Mouse (Mus musculus) right cerebral cortex, postnatal 4 days (tissue): Measurements from ENCODE around the gene Ifnl2.
"Not testable (repeated sequence)": the region's sequence is repeated elsewhere in the genome, so short reads cannot be mapped to it uniquely, and the experiment has no call there.

Experiments
- DNase-seq: peaks from one replicate; pipeline ENCODE4 v3.0.0-alpha.2; 2022

Ifnl2 gene

DNA sequence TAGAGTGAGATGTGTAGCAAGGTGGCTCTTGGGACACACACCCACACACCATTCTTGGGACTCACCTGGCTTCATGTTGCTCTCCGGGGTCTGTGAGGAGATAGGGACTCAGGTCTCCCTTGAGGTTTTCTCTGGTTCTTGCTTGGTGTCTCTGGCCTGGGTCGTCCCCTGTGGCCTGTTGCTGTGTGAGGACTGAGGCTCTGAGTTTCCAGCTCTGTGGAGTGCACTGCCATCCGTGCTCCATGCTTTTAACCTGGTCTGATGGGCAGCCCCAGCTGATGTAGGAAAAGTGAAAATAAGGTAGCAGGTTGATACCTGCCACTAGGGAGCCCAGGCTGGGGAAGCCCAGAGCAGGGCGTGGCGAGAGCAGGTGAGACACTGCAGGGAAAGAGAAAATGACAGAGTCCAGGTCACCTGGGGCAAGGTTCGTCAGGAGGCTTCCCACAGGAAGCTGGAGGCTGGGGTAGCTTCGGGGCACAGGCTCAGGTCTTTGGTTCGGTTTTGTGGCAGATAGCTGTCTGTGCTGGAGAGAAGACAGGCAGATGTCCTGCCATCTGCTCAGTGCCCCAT, at the start of gene Ifnl2:
Gene Ifnl2, minus strand, starts transcription at position 51 of the 570 bp plus-strand sequence.
- DNase-seq = not testable (repeated sequence)

DNA sequence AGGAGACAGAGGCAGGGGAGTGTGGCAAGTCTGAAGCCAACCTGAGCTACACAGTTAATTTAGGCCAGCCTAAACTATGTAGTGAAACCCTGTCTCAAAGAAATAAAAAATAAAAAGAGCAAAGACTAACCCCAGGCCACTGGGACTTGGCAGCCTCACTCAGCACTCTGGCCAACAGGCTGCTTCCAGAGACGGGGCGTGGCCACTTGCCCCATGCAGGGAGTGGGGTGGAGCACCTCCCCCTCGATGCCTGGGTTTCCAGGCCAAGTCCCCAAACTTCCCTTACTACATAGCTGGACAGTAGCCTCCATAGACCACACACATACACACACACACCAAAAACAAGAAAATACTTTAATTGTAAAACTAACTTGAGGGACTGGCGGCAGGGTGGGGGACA, 48.2 kb upstream of the Ifnl2 start:
- no peak for DNase-seq

DNA sequence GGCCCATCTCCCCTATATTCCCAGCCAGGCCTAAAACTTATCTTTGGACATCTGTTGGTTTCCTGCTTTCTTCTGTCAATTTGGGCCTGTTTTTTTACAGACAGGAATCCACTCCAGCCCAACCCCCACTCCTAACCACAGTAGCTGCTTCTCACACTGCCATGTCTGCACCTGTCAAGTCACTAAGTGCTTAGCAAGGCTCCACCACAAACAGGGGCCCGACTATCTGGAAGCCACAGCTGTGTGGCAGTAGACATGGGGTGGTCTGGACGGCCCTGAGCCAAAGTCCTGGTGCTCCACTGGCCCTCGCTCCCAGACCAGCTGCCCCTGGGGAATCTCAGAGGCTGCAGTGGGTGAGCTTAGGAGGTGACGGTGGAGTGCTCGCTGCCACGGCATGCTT, 47.5 kb upstream of the Ifnl2 start:
- no peak for DNase-seq

DNA sequence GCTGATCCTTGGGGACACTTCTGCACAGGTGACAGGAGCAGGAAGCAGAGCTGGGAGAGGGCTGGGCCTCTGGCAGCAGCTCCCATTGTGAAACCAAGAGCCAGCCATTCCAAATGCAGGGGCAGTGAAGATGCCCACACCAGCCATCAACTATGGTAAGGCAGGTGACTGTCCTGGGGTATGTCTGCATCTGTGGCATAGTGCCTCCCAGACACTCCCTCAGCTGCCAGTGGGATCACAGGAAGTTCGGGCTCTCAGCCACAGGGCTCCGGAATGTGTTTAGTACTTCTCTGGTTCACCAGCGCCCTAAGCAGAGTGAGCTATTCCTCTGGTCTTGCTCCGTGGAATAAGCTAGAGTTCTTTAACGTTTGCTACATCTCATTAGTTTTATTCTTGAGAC, 46.8 kb upstream of the Ifnl2 start:
- no peak for DNase-seq

DNA sequence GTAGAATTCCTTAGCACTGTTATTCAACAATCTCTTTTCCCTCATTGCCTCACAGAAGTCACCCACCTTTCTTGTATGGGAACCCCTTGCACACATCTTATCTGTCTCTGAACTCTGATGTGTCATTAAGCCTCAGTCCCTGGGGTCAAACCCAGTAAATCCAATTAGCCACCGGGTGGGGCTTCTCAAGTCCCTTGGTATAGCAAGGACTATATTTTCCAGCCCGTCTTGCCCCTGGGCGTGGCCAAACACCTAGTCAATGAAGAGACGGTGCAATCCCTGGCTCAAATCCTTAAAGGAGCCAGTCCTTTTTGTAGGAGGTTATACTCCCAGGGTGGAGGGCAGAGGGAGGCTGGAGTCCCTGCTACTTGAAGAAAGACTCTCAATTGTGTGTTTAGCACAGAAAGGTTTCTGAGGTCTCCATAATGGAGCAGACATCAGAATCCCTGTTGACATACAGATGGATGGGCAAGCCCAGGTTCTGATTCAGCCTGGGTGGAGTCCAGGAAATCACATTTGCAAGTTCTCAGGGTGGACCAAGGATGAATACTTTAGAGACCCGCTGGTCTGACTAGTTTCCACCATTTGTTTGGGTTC, 45.8 kb upstream of the Ifnl2 start:
- DNase-seq = no peak

DNA sequence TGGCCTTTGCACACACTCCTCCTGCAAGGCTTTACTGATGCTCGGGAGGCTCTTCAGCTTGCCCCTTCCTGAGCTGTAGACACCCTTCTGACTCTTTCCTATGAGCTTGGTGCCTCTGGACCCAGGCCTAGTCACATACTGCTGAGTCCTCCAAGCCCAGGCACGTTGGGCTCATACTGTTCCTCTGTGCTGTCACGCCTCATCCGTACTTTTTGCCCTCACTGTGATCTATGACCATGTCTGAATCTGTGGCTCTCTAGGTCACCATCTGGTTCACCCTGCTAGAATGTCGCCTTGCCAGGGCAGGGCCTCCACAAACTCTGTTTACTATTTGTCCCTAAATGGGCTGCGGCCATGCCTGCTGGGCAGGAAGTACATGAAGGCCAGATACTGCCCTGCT, 42.8 kb upstream of the Ifnl2 start:
- DNase-seq = no peak

DNA sequence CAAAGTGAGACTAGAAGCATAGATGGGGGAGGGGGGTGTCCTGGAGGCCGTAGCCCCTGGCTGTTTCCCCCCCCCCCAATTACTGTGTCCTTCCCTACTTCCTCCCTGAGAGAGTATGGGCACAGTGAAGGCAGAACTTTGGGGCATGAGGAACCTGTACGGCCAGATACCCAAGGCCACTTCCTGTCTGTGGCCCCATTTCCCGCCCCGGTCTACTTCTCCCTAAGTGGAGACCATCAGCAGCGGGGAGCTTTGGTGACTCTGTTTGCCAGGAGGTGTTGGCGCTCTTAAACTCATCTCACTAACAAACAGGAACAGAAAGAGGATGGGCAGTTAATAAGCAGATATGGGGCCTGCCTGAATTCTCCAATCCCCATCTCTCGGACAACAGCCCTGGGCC, 37.4 kb upstream of the Ifnl2 start:
- no peak for DNase-seq

DNA sequence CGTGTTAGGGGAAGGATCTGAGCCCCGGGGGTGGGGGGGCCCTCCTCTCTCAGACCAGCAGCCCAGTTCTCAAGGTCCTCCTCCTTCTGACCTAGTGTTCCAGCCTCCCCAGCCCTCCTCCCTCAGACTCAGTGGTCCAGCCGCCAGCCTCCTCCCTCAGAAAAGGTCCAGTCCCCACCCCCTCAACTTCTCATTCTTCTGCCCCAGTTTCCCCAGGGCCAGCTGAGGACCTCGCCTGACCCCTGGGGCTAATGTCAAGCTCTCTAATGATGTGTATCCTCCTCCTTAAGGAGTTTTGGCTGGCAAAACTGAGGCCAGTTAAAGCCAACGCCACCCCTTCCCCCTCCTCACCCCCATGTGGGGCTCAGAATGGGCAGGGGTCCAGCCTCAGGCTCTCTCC, 36.9 kb upstream of the Ifnl2 start, which contains the start of gene Nccrp1:
Gene Nccrp1, minus strand, starts transcription at position 101 of the 400 bp plus-strand sequence.
- DNase-seq = no peak

DNA sequence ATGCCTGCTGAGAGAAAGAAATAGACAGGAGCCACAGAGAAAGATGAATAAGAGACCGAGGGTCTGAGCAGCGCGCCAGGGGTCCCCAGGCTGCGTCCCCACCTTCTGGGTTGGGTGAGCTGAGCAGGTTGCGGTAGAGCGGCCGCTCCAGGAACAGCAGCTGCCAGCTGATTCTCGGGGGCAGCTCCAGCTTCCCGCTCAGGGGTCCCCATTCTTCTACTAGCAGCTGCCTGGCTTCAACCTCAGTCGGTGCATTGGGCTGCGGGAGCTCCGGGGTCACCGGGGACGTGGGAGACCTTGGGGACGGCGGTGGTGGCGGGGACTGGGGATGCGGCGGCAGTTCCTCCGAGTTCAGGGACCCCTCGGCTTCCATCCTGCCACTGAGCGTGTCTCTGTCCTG, 36.4 kb upstream of the Ifnl2 start:
- DNase-seq = no peak

DNA sequence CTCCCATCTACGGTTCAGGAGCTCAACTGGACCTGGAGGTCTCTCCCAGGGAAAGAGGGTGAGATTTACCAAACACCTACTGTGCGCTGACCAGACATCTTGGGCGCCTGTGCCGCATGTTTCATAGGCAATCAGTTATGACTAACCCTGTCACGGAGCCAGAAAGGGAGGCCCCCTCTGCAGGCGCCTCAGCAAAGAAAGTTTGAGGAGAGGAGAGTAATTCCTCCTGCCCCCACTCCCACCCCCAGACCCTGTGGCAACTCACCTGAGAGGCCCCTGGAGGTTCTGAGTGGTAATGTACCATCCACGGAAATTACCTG, 35.6 kb upstream of the Ifnl2 start:
- no peak for DNase-seq

DNA sequence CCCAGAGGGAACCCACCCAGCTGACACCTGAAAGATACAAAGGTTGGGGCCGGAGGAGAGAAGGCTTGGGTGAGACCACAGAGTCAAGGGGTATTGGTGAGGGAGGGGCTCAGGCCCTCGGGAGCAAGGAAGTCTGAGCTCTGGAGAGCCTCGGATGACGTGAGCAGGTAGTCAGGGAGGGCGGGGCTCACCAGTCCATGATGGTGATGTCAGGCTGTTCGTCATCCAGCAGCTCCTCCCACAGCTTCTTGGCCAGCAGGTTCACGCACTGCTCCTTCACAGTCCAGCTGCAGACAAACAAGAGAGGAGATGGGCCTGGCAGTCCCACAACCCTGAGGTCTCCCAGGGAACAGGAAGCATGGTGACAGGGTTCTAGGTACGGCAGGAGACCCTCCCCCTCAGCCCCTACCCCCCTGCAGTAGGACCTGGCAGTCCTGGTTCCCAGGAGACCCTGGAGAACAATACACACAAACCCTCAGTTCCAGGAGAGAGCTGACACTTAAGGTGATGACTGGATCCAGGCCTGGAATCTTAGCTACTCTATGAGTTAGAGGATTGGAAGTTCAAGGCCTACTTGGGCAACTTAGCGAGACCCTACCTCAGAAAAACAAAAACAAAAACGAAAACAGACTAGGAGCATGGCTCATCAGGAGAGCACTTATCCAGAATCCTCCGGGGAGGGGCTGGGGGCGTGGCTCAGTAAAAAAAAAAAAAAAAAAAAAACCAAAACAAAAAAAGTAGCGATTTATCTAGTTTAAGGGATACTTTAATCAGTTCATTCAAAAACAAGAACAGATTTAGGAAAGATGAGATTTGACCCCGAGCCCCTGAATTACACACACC, 35.0 kb upstream of the Ifnl2 start:
- no peak for DNase-seq

DNA sequence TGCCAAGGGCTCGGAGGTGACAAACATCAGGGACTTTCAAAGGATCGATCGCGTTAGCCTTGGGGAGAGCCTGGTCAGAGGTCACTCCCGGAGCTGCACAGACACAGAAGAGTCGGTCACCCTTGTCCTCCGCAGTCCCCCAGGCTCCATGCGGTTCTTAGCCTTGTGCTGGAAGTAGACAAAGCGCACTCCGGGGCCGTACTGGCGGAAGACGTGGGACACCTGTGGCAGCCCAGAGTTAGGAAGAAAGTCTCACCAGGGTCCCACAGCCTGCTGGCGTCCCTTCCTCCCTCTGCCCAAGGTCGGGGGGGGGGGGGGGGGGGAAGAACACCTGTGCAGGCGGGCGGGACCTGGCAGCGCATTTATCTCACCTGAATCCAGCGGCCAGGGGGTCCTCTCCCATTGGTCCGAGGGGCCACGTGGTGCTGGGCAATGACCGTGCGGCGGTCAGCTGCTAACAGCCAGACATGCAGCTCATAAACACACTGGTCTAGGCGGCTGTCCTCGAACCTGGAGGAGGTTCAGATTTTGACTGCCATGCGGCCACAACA, 33.9 kb upstream of the Ifnl2 start:
- DNase-seq = no peak

DNA sequence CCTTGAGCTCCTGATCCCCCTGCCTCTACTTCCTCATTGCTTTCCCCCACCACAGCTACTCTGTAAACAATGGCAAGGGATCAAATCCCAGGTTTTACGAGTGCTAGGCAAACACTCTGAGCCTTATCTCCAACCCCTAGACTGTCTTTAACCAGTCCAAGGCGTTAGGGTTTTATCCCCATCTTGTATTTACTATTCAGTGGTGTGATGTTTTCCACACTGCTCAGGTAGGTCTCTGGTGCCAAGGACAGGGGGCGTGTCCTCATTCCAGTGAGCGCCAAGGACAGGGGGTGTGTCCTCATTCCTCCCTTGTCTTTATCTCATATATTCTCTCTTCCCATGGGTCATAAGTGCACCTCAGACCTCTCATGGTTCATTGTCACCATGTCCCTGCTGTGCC, 30.3 kb upstream of the Ifnl2 start, which contains the start of gene Sycn:
Gene Sycn, plus strand, starts transcription at position 360 of the 400 bp plus-strand sequence.
- DNase-seq = no peak

DNA sequence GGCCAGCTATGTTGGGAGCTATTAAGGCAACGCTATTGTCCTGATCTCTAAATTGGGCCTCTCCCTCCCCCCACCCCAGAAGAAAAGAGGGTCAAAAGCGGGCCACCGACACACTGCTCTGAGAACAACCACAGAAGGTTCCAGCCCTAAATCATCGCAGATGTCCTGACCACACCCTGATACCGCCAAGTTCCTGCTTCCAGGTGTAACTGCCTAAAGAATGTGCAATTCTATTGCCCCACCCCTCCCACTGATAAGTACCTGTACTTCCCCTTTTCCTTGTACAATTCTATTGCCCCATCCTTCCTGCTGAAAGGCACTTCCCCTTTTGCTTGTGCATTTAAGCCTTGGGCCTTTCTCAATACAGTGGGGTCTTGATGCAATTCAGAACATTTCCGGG, 28.6 kb upstream of the Ifnl2 start:
- not testable (repeated sequence) for DNase-seq

DNA sequence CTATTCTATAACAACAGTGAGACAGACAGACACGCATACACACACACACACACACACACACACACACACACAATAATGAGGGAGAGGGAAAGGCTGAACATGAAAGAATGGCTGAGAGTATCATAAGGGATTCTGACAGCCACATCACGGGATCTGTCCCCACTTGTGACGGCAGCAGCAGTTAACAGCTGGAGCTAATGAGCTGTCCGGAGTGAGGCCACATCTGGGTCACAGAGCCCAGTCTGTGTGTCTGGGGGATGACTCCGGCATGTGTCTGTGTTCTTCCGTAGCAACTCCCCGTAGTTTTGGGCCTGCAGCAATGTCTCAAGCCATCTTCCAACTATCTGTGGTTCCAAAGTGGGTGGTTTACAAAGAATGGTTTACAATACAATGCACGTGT, 21.8 kb upstream of the Ifnl2 start:
- no peak for DNase-seq

DNA sequence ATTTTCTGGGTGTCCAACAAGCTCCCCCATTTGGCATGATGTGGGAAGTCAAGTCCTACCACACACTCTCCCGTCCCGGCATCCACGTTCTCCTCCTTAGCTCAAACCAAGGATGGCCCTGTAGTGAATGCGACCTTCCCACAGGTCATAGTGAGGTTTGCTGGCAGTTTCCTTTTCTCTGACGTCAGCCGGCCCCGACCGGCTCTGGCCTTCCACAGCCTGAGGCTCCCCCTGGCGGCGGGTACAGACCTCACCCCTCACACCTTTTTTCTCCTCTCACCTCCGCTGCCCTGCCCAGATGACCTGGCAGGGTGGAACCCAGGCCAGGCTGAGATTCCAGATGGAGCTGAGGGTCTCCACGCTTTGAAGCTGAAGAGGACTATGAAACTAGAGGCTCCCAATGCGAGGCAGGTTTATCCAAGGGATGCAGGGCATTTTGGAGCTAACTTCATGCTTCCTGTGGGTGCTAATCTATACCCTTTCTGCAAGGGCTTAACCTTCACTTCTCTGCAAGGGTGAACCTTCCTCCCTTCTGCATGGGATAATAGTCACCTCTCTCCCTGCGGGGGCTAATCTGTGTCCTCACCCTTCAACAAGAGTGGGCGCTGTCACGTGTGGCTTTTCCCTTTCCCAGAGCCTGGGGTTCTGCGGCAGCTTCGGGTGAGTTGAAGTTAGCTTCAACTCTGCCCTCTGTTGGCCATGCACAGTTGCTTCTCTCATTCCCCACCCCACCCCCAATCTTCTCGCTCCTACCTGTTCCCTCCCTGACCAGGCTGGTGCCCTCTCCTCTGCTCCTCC, 17.9 kb upstream of the Ifnl2 start:
- DNase-seq = peak; percentile 64

DNA sequence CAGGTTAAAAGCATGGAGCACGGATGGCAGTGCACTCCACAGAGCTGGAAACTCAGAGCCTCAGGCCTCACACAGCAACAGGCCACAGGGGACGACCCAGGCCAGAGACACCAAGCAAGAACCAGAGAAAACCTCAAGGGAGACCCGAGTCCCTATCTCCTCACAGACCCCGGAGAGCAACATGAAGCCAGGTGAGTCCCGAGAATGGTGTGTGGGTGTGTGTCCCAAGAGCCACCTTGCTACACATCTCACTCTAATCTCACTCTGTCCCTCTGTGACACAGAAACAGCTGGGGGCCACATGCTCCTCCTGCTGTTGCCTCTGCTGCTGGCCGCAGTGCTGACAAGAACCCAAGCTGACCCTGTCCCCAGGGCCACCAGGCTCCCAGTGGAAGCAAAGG, 12.3 kb upstream of the Ifnl2 start, which contains the start of gene Ifnl3:
Gene Ifnl3, plus strand, starts transcription at position 301 of the 400 bp plus-strand sequence.
- not testable (repeated sequence) for DNase-seq

DNA sequence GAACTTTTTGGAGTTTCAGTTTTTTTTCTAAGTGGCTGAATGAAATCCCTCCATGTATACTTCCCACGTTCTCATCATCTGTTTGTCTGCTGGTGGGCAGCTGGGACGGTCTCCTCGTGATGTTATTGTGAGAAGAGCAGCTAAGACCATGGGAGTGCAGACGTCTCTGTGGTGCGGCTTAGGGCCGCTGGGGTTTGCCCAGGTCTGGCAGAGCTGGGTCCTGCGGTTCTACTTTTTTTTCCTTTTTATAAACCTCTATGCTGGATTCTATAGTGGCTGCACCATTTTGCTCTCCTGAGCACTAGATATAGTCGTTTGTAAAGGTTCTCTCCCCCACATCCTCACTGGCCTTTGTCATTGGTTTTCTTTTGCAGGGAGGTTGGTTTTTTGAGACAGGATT, 1.2 kb upstream of the Ifnl2 start:
- DNase-seq = no peak

DNA sequence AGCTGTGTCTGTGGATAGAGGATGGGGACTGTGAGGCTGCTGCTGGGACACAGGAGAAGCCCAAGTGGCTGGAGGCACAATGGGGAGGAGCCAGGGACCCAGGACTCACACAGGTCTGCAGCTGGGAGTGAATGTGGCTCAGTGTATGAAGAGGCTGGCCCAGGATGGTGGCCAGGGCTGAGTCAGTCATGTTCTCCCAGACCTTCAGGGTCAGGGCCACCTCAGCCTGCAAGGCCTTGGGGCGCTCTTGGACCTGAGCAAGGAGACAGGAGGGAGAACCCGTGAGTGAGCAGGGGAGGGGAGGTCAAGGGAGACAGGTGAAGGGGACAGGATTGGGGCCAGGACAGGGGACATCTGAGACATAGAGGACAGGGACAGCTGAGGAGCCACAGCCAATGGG, 1.1 kb downstream of the Ifnl2 start:
- DNase-seq = not testable (repeated sequence)

DNA sequence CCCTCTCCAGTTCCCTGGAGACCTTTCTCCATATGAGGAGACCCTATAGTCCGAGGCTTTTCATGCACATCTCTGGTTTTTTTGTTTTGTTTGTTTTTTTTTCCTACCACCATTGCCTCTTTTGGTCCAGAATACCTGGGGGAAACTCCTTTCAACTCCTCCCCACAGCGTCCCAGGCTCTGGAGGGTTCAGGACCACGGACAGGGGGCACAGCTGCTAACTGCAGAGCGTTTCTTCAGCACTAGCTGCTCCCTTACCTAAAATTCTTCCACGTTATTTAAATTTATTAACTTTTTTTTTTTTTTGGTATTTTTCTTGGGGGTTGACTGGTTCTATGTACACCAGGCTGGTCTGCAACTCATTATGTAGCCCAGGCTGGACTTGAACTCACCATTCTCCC, 4.7 kb downstream of the Ifnl2 start:
- no peak for DNase-seq

DNA sequence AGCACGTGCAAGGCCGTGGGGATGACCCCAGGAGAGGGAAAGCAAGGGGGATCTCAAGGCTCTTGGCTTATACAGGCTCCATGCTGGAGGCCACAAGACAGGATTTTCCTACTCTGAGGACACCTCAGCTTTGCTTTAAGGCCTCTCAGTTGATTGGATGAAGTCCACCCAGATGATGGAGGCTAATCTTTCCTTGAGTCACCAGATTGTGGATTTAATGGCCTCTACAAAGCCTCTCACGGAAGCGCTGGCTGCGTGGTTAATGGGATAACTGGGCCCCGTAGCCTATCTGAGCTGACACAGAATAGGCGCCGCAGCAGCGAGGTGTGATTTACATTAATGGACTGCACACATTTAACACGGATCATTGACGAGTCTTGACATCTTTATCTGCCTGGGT, 14.8 kb downstream of the Ifnl2 start:
- DNase-seq = no peak

DNA sequence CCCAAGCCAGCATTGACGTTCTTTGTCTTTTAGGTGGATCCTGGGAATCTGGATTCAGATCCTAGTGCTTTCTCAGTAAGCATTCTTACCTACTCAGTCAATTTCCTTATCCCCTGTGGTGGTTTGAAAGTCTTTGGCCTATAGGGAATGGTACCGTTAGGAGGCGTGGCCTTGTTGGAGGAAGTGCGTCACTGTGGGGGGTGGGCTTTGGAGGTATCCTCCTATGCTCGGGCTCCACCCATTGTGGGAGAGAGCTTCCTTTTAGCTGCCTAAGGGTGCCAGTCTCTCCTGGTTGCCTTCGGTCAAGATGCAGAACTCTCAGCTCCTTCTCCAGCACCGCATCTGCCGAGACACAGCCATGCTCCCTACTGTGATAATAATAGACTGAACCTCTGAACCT, 17.9 kb downstream of the Ifnl2 start:
- no peak for DNase-seq

DNA sequence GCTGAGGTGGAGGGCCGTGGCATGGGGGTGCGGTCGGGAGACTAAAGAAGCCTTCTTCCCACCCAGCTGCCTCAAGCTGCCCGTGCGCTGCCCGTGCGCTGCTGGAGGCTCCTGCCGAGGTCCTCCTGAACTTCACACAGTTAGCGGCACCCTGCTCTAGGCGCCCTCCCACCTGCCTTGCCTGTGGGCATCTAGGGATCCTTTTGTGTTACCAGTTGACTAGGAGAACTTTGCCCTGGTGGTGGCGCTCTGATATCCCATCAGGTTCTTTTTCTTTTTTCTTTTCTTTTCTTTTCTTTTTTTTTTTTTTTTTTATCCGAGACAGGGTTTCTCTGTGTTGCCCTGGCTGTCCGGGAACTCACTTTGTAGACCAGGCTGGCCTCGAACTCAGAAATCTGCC, 19.4 kb downstream of the Ifnl2 start:
- DNase-seq = no peak
